Mouse (Mus musculus) natural killer cell, adult 2 months (primary cell): ENCODE measurements around the gene Stk17b.
"Not testable (repeated sequence)": the region's sequence is repeated elsewhere in the genome, so short reads cannot be mapped to it uniquely, and the experiment has no call there.

Experiments
- DNase-seq, 2 experiments: peaks; one replicate each; pipeline ENCODE4 v3.0.0; 2022; ENCODE audit warnings: low spot score in 2 of 2

Gene Stk17b

GRCm38 (mm10) chr1:53782079-53782478 lies 2.9 kb downstream of the Stk17b start:
- DNase-seq: no peak

- DNase-seq: no peak
These were observed 3.7 kb downstream of the Stk17b start for GRCm38 (mm10) chr1:53781311-53781710.

- no peak for DNase-seq
These were observed 8.7 kb downstream of the Stk17b start for GRCm38 (mm10) chr1:53776176-53776905.

GRCm38 (mm10) chr1:53775545-53775944 lies 9.5 kb downstream of the Stk17b start:
- no peak for DNase-seq

- no peak for DNase-seq
These were observed 10.0 kb downstream of the Stk17b start for GRCm38 (mm10) chr1:53775036-53775435.

GRCm38 (mm10) chr1:53774571-53774970 lies 10.5 kb downstream of the Stk17b start:
- no peak for DNase-seq

- peak; percentile 85 to 90 for DNase-seq
These were observed 11.0 kb downstream of the Stk17b start for GRCm38 (mm10) chr1:53773994-53774393.

- no peak for DNase-seq
These were observed 12.1 kb downstream of the Stk17b start for GRCm38 (mm10) chr1:53772967-53773366.

GRCm38 (mm10) chr1:53771476-53771875 lies 13.5 kb downstream of the Stk17b start:
- DNase-seq: no peak

GRCm38 (mm10) chr1:53766112-53766511 lies 18.9 kb downstream of the Stk17b start:
- DNase-seq: no peak

GRCm38 (mm10) chr1:53757316-53757715 lies 27.7 kb downstream of the Stk17b start:
- no peak for DNase-seq

GRCm38 (mm10) chr1:53753501-53753900 lies 31.5 kb downstream of the Stk17b start:
- not testable (repeated sequence) for DNase-seq

GRCm38 (mm10) chr1:53751144-53751543 lies 33.9 kb downstream of the Stk17b start:
- DNase-seq: no peak

- not testable (repeated sequence) for DNase-seq
These were observed 34.3 kb downstream of the Stk17b start for GRCm38 (mm10) chr1:53750697-53751096.

- not testable (repeated sequence) for DNase-seq
These were observed 35.1 kb downstream of the Stk17b start for GRCm38 (mm10) chr1:53749881-53750385.

GRCm38 (mm10) chr1:53748571-53748970 lies 36.5 kb downstream of the Stk17b start:
- no peak for DNase-seq

GRCm38 (mm10) chr1:53746001-53746400 lies 39.0 kb downstream of the Stk17b start:
- no peak for DNase-seq

- DNase-seq: no peak
These were observed 43.1 kb downstream of the Stk17b start for GRCm38 (mm10) chr1:53741742-53742458.

- DNase-seq: no peak
These were observed 44.2 kb downstream of the Stk17b start for GRCm38 (mm10) chr1:53740777-53741336.

GRCm38 (mm10) chr1:53740077-53740776 lies 44.8 kb downstream of the Stk17b start:
- not testable (repeated sequence) for DNase-seq

GRCm38 (mm10) chr1:53736583-53736982 lies 48.4 kb downstream of the Stk17b start:
- no peak for DNase-seq
